Mouse (Mus musculus) fibroblast of lung, adult 2 months (primary cell): ENCODE data around the gene Cbln3.

Experiments used
- DNase-seq: peaks from one replicate; pipeline ENCODE4 v3.0.0-alpha.2; 2011; ENCODE audit warnings: low read depth

The Cbln3 gene

GRCm38 (mm10) chr14:55884166-55884565 lies at the start of gene Cbln3:
Gene Cbln3 (minus strand): TSS chr14:55884392.
- DNase-seq: no peak

- DNase-seq: no peak
Observed at GRCm38 (mm10) chr14:55933586-55933985, 49.4 kb upstream of the Cbln3 start.

DNA sequence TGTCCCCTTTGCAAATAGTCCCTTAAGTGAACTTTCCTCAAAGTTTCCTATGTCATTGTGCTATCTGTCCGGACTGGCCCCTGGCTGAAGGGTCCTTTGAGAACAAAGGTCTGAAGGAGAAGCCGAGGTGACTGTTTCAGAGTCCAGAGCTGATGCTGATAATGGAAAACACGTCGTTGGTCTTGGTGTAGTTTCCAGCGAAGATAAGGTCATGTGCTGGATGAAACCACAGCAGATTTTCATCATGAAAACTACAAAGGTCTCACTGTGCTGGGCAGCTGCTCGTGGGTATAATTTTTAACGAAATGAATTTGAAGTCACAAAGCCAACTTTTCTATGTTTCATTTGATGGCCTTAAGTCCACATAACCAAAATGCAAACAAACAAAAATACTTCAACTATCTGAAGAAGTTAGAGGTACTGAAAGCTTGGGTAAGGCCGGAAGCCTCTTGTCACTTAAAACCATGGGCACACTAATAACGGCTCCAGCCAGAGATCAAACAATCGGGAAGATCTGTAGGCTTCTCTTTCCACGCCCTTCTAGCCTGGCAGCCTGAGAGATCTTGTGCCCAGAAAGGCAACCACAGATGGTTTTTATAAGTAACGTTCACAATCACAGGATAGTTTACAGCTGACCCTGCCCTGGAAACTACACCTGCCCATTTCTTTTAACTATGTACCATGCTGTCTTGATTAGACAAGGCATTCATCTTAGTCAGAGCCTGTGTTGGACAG lies 45.2 kb upstream of the Cbln3 start:
- DNase-seq: no peak

- DNase-seq: no peak
Observed at GRCm38 (mm10) chr14:55926847-55927246, 42.7 kb upstream of the Cbln3 start.

GRCm38 (mm10) chr14:55922475-55923232 lies 38.5 kb upstream of the Cbln3 start:
- DNase-seq: no peak

DNA sequence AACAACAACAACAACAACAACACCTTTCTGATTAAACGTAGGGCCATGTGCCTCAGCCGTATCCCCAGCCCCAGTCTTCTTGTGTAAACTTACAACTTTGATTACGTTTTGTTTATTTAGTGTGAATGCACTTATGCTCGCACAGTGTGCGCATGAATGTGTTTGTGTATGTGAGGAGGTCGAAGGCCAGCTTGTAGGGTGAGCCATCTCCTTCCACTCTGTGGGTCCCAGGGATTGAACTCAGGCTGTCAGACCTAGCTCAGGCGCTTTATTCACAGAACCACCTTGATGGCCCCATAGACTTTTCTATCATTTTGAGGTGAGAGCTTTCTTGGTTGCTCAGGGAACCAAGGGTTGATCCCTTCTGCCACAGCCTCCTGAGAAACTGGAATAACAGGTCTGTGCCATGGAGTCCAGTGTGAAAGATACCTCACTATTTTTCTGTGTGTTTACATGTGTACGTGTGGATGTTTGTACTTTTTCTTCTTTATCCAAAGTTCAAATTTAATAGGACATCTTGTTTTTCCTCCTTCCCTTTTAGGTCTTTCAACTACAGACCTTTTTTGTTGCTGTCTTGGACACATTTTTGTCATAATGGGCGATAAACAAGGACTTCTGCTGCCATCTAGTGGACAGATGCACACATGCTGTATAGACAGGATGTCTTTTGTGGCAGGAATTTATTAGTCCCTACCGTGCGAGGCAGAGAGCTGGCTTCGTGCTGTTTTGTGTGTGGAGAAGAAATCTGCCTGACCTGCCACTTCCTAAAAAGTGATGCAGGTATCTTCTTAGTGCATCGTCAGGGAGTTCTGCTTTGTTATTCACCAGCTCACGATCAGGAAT lies 34.3 kb upstream of the Cbln3 start:
- peak; percentile 76 for DNase-seq

DNA sequence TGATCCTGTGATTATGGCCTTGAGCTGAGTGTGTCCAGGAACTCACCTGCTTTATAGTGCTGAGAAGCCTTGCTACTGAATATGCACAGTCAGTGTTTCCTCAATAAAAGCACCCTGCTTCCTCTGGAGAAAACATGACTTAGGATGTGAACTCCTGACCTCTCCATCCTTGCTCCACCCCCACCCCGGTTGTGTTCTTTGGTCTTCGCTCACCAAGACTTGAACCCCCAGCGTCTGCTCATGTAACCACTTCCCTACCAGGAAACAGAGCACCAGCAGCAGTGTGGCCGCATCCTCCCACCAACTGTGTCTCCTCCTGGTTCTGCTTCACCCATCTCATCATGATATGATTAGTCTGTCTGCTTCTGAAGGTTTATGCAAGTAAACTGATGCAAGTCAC lies 29.2 kb upstream of the Cbln3 start:
- DNase-seq: no peak

DNA sequence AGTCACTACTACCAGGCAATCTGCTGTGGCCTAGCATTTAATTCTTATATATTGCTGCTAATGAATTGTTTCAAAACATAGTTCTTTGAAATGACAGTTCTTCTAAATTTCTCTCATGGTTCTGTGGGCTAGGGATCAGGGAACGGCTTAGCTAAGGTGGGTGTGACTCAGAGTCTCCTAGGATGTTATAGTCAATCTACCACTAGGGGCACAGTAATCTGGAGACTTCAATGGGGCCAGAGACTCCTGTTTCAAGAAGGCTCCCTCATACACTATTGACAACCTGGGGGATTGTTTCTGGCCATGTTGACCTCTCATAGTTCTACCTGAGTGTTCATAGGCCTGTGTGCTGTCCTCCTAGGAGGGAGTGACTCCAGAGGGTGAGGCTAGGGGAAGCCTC lies 21.3 kb upstream of the Cbln3 start:
- no peak for DNase-seq

DNA sequence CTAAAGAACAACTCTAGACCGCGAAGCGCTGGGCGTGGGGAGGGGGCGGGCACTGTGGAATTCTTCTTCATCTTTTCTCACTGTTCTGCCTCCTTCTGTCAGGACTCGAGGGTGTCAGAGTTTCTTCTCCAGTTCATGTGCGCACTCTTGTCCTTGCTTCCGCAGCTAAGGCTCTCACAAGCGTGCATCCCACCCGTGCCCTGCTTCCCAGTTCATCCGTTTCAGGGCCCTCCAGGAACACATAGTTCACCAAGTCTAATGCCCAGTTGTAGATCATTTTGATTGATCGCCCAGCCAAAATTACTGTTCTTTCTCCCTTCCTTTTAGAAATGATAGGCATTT lies 16.2 kb upstream of the Cbln3 start:
- DNase-seq: no peak

GRCm38 (mm10) chr14:55899701-55900413 lies 15.7 kb upstream of the Cbln3 start, which contains the start of gene Sdr39u1:
Gene Sdr39u1 (minus strand): TSS chr14:55900293.
- peak; percentile 71 for DNase-seq

DNA sequence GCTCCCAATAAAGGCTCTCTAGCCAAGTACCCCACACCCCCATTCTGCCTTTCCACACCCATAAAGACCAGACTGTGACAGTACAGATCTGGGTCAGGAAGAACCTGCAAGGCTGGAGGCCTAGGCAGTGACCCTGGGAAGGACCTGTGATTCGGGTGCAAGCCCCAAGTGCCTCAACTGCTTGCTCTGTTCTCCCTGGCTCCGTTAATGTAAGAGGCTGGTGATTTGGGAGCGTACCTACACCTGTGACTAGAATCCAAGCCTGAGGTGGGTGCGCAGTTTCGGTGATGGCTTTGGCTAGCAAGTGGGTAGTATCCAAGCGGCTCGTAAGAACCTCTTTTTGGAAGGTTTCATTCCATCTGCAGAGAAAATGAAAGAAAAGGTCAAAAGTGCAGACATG lies 14.8 kb upstream of the Cbln3 start:
- DNase-seq: no peak

DNA sequence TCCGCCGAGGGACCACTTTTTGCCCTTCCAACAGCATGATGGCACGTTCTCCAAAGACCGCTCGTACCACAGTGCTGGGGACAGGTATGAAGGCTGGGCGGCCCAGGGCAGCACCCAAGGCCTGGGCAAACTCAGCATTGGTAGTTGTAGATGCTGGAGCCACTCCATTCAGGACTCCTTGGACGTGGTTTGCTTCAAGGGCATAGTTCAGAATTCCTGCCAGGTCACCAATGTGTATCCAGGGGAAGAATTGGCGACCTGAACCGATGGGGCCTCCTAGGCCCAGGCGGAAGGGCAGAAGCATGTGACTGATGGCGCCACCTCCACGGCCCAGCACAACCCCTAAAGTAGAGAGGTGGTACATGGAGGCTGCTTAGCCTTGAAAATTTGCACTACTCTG lies 13.5 kb upstream of the Cbln3 start:
- DNase-seq: no peak

GRCm38 (mm10) chr14:55886571-55887382 lies 2.6 kb upstream of the Cbln3 start:
- no peak for DNase-seq

GRCm38 (mm10) chr14:55885791-55886271 lies 1.6 kb upstream of the Cbln3 start:
- no peak for DNase-seq

- DNase-seq: no peak
Observed at GRCm38 (mm10) chr14:55885114-55885790, 1.1 kb upstream of the Cbln3 start.

GRCm38 (mm10) chr14:55884713-55885113 lies 521 bp upstream of the Cbln3 start, which contains the start of gene Khnyn:
Gene Khnyn (plus strand): TSS chr14:55884947.
- DNase-seq: peak; percentile 88

DNA sequence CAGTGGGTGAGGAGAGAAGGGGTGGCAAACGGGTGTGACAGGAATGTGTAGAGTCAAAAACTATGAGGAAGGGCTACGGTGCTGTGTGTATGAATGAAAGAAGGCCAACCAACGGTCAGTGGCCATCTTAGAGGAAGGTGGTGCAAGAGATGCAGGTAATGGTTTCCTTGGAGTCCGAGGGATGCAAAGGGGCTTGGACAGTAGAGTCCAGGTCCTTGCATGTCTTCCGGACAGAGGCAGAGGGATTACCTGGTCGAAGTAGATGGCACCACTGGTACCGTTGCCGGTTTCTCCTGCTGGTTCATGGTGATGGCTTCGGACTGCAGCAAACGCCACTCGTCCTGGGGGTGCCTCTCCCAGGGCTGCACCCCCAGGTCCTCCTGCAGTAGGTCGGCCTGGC lies 529 bp downstream of the Cbln3 start:
- no peak for DNase-seq

GRCm38 (mm10) chr14:55883149-55883661 lies 987 bp downstream of the Cbln3 start:
- DNase-seq: no peak

- DNase-seq: no peak
Observed at GRCm38 (mm10) chr14:55882171-55882641, 2.0 kb downstream of the Cbln3 start.

GRCm38 (mm10) chr14:55880982-55881381 lies 3.2 kb downstream of the Cbln3 start:
- DNase-seq: no peak
